Mouse (Mus musculus): ENCODE data around the gene Iqcf3. TPM values are rescaled to one million over a fixed set of nuclear protein-coding genes. Genes with fewer than 3 reads are reported as not detected.

Iqcf3 gene
- polyA plus RNA-seq, 1 experiment from 2014 or later: not detected

DNA sequence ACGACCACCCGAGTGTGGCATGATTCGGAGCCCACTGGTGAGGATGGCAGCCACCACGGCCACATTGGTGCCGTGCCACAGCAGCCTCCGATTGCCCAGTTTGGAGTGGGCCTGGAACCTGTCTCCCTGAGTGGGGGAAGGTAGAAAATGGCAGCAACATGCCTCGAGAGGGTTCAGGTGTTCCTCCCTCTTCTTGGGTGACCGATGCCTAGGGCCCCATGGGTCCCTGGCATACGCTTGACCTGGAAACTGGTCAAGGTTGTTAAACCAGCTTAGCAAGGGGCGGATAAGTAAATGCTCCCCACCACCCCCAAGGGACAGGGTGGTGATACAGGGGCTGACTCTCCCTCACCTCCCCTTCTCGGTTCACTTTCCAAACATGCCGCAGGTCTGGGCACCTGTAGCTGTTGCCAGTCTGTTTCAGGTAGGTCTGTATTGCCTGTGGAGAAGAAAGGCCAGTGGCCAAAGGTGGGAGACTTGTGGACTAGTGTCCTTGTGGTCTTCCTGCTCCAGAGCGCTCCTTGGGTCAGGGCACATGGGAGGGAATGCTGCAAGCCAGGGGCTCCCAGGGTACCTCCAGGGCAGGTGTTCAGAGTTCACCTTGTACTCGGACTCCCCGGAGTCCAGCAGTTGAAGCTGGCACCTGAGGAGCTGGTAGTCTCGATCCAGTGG is 88.2 kb downstream of the Iqcf3 start:
- Histone ChIP-seq H3K9me3 (ENCODE audit: control insufficient read depth, low read length) (no peaks in the 10 kb centered on the region), H3K9ac (ENCODE audit: low read depth, low read length) (no peak overlapping the region), H3K4me3 (ENCODE audit: low read depth, low read length) (no peak overlapping the region), H3K4me2 (replicated peaks; ENCODE audit: low read depth, low read length) (no peak overlapping the region), H3K27ac (ENCODE audit: low read depth, low read length) (no peak overlapping the region), H3K4me1 (replicated peaks; ENCODE audit: control insufficient read depth, insufficient read depth, low read length) (peaks cover 9% of the 10 kb centered on the region; the same call in 1 of the 2 replicates), H3K36me3 (ENCODE audit: control insufficient read depth, insufficient read depth, low read length) (no peaks in the 10 kb centered on the region), H3K27me3 (ENCODE audit: control insufficient read depth, insufficient read depth, low read length) (no peaks in the 10 kb centered on the region)
- 86% methylated on average over 16 of the region's 16 CpGs for WGBS
- DNase-seq (ENCODE audit: low spot score): no peak
- no peak for ATAC-seq (ENCODE audit: low FRiP score)

DNA sequence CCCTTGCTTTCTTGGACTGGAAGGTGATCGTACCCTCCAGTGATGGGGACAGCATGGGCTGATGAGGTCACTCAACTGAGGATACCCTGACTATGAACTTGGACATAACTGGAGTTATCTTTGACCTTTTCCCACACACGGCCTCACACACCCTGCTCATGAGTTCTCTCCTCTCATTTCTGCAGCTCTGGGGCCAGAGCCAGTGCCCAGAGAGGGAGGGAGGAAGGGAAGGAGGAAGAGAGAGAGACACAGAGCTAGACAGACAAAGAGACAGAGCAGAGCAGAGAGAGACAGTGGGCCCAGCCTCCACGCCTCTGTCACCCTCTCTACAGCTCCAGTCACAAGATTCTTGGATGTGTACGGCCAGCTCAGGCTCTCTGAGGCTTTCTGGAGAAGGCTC is 89.1 kb downstream of the Iqcf3 start:
- H3K27ac ChIP-seq (ENCODE audit: low read depth, low read length): no peak overlapping the region
- H3K4me1 ChIP-seq (replicated peaks; ENCODE audit: control insufficient read depth, insufficient read depth, low read length): 0 out of 2 replicates have a peak, but pooled peaks cover 4% of the 10 kb centered on the region
- DNase-seq (ENCODE audit: low spot score): no peak
- no peak overlapping the region for H3K4me3 ChIP-seq (ENCODE audit: low read depth, low read length)
- 72% methylated on average over 4 of the region's 4 CpGs for WGBS
- H3K9ac ChIP-seq (ENCODE audit: low read depth, low read length): no peak overlapping the region
- ATAC-seq (ENCODE audit: low FRiP score): no peak
- no peaks in the 10 kb centered on the region for H3K27me3 ChIP-seq (ENCODE audit: control insufficient read depth, insufficient read depth, low read length)
- no peak overlapping the region for H3K4me2 ChIP-seq (replicated peaks; ENCODE audit: low read depth, low read length)
- H3K36me3 ChIP-seq (ENCODE audit: control insufficient read depth, insufficient read depth, low read length): no peaks in the 10 kb centered on the region
- H3K9me3 ChIP-seq (ENCODE audit: control insufficient read depth, low read length): no peaks in the 10 kb centered on the region

DNA sequence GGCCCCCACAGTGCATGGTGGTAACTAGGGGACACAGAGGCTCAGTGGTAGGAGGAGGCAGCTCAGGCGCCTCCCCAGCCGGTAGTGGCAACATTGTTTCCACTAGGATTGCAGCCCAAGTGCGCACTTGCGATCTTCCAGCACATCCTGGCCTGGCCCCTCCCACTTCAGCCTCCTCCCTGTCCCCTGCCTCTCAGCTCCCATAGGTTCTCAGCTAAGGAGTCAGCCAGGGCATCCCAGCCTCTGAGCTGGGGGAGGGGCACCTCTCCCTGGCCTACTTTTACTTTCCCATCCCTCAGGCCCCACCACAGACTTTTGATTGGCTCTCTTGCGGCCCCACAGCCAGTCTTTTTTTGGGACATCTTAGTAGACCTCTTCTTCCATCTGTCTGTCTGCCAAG is 89.5 kb downstream of the Iqcf3 start:
- no peaks in the 10 kb centered on the region for H3K27me3 ChIP-seq (ENCODE audit: control insufficient read depth, insufficient read depth, low read length)
- H3K9me3 ChIP-seq (ENCODE audit: control insufficient read depth, low read length): no peaks in the 10 kb centered on the region
- no peaks in the 10 kb centered on the region for H3K36me3 ChIP-seq (ENCODE audit: control insufficient read depth, insufficient read depth, low read length)
- H3K4me2 ChIP-seq (replicated peaks; ENCODE audit: low read depth, low read length): no peak overlapping the region
- 11% methylated on average over 5 of the region's 5 CpGs for WGBS
- DNase-seq (ENCODE audit: low spot score): no peak
- H3K27ac ChIP-seq (ENCODE audit: low read depth, low read length): no peak overlapping the region
- H3K4me1 ChIP-seq (replicated peaks; ENCODE audit: control insufficient read depth, insufficient read depth, low read length): 0 out of 2 replicates have a peak, but pooled peaks cover 4% of the 10 kb centered on the region
- H3K9ac ChIP-seq (ENCODE audit: low read depth, low read length): no peak overlapping the region
- H3K4me3 ChIP-seq (ENCODE audit: low read depth, low read length): no peak overlapping the region
- ATAC-seq (ENCODE audit: low FRiP score): 0 out of 2 replicates have a peak, but pooled peaks have one; percentile 13

DNA sequence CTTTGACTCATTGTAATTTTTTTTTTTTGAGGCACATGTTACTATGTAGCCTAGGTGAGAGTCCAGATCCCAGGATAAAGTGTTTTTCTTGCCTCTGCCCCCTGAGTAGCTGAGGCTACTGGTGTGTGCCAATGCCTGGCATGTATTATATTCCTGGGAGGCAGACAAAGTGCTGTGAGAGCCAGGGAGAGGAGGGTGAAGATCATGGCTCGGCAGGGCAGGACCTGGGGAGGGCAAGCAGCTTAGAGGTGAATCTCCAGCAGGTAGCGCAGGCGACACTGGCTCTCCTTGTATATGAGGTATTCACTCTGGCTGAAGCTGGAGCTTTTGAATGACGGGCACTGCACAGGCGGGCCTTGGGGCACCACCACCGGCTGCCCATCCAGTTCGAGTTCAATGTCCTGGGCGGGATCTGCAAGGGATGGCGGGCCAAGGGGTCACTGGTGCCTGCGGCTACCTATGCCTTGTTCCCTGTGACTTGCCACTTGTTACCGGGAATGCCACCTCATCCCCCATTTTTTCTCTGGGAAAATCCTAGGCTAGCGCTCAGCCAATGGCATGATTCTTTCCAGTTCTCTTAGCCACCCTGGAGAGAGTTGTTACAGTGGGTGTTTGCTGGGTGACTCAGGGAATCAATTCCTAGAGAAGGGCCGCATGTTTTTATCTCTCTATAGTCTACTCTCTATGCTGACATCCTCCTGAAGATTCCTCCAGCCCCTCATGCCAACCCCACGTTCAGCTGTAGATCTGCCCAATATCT is 90.3 kb downstream of the Iqcf3 start:
- Histone ChIP-seq H3K4me2 (replicated peaks; ENCODE audit: low read depth, low read length) (no peak overlapping the region), H3K4me1 (replicated peaks; ENCODE audit: control insufficient read depth, insufficient read depth, low read length) (0 out of 2 replicates have a peak, but pooled peaks cover 4% of the 10 kb centered on the region), H3K27me3 (ENCODE audit: control insufficient read depth, insufficient read depth, low read length) (no peaks in the 10 kb centered on the region), H3K9ac (ENCODE audit: low read depth, low read length) (no peak overlapping the region), H3K9me3 (ENCODE audit: control insufficient read depth, low read length) (no peaks in the 10 kb centered on the region), H3K27ac (ENCODE audit: low read depth, low read length) (no peak overlapping the region), H3K4me3 (ENCODE audit: low read depth, low read length) (no peak overlapping the region), H3K36me3 (ENCODE audit: control insufficient read depth, insufficient read depth, low read length) (no peaks in the 10 kb centered on the region)
- no peak for DNase-seq (ENCODE audit: low spot score)
- WGBS: 64% methylated on average over 14 of the region's 14 CpGs
- no peak for ATAC-seq (ENCODE audit: low FRiP score)

DNA sequence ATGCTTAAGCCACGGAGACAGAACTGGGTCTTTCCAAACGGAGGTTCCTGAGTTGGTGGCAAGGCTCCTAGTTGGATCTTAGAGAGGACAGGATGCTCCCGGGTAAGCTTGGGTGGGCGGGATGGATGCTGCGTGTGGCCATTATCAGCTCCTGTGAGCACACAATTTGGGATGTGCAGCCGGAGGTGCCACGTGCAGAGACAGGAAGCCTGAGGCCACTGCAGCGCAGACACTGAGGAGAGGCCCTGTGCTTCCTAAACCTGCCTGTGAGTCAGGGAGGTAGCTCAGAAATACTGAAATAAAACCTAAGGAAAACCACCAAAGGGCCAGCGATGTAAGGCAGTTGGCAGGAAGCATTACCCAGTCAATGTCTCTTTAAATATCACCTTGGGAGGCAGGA is 91.7 kb downstream of the Iqcf3 start:
- Histone ChIP-seq H3K27me3 (ENCODE audit: control insufficient read depth, insufficient read depth, low read length) (no peaks in the 10 kb centered on the region), H3K4me2 (replicated peaks; ENCODE audit: low read depth, low read length) (no peak overlapping the region), H3K4me1 (replicated peaks; ENCODE audit: control insufficient read depth, insufficient read depth, low read length) (0 out of 2 replicates have a peak, but pooled peaks cover 10% of the 10 kb centered on the region), H3K36me3 (ENCODE audit: control insufficient read depth, insufficient read depth, low read length) (no peaks in the 10 kb centered on the region), H3K9me3 (ENCODE audit: control insufficient read depth, low read length) (no peaks in the 10 kb centered on the region), H3K27ac (ENCODE audit: low read depth, low read length) (no peak overlapping the region), H3K9ac (ENCODE audit: low read depth, low read length) (no peak overlapping the region), H3K4me3 (ENCODE audit: low read depth, low read length) (no peak overlapping the region)
- ATAC-seq (ENCODE audit: low FRiP score): no peak
- no peak for DNase-seq (ENCODE audit: low spot score)
- WGBS: 74% methylated on average over 9 of the region's 9 CpGs

DNA sequence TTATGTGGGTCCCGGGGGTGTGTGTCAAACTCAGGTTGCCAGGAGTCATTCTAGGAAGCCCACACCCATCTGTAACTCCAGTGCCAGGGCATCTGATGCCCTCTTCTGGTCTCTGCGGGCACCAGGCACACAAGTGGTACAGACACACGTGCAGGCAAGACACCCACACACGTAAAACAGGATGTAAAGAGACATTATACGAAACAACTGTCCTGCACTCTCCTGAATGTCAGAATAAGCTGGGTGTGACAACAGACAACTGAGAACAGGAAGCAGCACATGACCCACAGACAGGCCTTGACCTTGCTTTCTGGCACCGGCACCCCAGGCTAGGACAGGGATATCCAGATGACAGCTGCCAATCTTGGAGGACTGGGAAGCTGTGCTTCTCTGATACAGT is 92.1 kb downstream of the Iqcf3 start:
- Histone ChIP-seq H3K4me1 (replicated peaks; ENCODE audit: control insufficient read depth, insufficient read depth, low read length) (peaks cover 14% of the 10 kb centered on the region; the same call in 1 of the 2 replicates), H3K4me2 (replicated peaks; ENCODE audit: low read depth, low read length) (no peak overlapping the region), H3K36me3 (ENCODE audit: control insufficient read depth, insufficient read depth, low read length) (no peaks in the 10 kb centered on the region), H3K9me3 (ENCODE audit: control insufficient read depth, low read length) (no peaks in the 10 kb centered on the region), H3K27me3 (ENCODE audit: control insufficient read depth, insufficient read depth, low read length) (no peaks in the 10 kb centered on the region), H3K9ac (ENCODE audit: low read depth, low read length) (no peak overlapping the region), H3K27ac (ENCODE audit: low read depth, low read length) (no peak overlapping the region), H3K4me3 (ENCODE audit: low read depth, low read length) (no peak overlapping the region)
- no peak for DNase-seq (ENCODE audit: low spot score)
- ATAC-seq (ENCODE audit: low FRiP score): no peak
- 73% methylated on average over 6 of the region's 6 CpGs for WGBS

DNA sequence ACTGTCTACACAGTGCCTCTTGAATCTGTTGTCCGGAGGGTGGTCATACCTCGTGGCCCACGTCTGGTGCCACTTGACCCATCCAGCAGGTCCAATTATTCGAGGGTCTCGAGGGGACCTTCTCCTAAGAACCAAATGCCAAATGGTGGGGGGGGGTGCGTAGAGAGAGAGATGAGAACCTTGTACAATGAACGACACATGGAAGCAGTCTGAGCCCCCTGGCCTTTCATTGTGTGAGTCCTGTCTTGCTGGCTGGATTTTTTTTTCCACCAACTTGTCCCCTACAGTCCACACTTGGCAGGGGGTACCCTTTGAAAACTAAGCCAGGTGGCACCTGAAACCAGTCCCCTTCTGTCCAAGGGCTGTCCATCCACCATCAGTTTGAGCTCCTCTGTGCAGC is 93.7 kb downstream of the Iqcf3 start:
- WGBS: 84% methylated on average over 7 of the region's 7 CpGs
- no peak overlapping the region for H3K4me2 ChIP-seq (replicated peaks; ENCODE audit: low read depth, low read length)
- H3K36me3 ChIP-seq (ENCODE audit: control insufficient read depth, insufficient read depth, low read length): peaks cover 7% of the 10 kb centered on the region; the same call in 1 of the 2 replicates
- DNase-seq (ENCODE audit: low spot score): no peak
- no peak for ATAC-seq (ENCODE audit: low FRiP score)
- H3K27ac ChIP-seq (ENCODE audit: low read depth, low read length): no peak overlapping the region
- no peaks in the 10 kb centered on the region for H3K9me3 ChIP-seq (ENCODE audit: control insufficient read depth, low read length)
- peaks cover 17% of the 10 kb centered on the region; the same call in 1 of the 2 replicates for H3K4me1 ChIP-seq (replicated peaks; ENCODE audit: control insufficient read depth, insufficient read depth, low read length)
- no peak overlapping the region for H3K4me3 ChIP-seq (ENCODE audit: low read depth, low read length)
- no peaks in the 10 kb centered on the region for H3K27me3 ChIP-seq (ENCODE audit: control insufficient read depth, insufficient read depth, low read length)
- no peak overlapping the region for H3K9ac ChIP-seq (ENCODE audit: low read depth, low read length)

DNA sequence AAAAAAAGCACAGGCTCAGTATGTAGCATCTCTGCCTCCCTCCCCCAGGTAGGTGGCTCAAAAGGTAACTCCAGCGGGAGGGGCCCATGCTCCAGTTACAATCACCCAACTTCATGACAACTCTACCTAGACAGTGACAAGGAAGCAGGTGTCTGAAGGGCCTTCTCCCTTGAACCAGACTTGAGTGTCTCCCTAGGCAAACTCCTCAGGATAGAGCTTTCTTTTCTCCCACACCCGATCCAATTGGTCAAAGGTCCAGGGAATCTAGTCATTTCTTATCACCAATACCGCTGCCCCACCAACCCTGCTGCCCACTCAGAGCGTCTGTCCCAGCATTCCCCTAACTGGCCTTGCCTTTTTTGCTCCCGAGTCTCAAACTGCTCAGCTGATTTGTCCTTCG is 94.7 kb downstream of the Iqcf3 start:
- Histone ChIP-seq H3K9ac (ENCODE audit: low read depth, low read length) (no peak overlapping the region), H3K27me3 (ENCODE audit: control insufficient read depth, insufficient read depth, low read length) (no peaks in the 10 kb centered on the region), H3K9me3 (ENCODE audit: control insufficient read depth, low read length) (no peaks in the 10 kb centered on the region), H3K27ac (ENCODE audit: low read depth, low read length) (no peak overlapping the region), H3K4me1 (replicated peaks; ENCODE audit: control insufficient read depth, insufficient read depth, low read length) (peaks cover 16% of the 10 kb centered on the region; the same call in 1 of the 2 replicates), H3K4me2 (replicated peaks; ENCODE audit: low read depth, low read length) (no peak overlapping the region), H3K4me3 (ENCODE audit: low read depth, low read length) (no peak overlapping the region), H3K36me3 (ENCODE audit: control insufficient read depth, insufficient read depth, low read length) (peaks cover 12% of the 10 kb centered on the region; the same call in 1 of the 2 replicates)
- ATAC-seq (ENCODE audit: low FRiP score) (no peak), DNase-seq (ENCODE audit: low spot score) (no peak)
- 95% methylated on average over 6 of the region's 6 CpGs for WGBS

Measured in hindbrain, embryonic 11.5 days (tissue).